Mouse (Mus musculus): ENCODE results near the gene Pot1b.

- TF ChIP-seq CTCF (IDR thresholded peaks at IDR 0.05; ENCODE audit: low read depth), result no peak
- TF ChIP-seq EP300 (IDR thresholded peaks at IDR 0.05; ENCODE audit: low read depth), result no peak
These were observed 9.6 kb downstream of the Pot1b start for GRCm38 (mm10) chr17:55702865-55703264.
